Mouse (Mus musculus): Measurements from ENCODE around the gene Usp20. TPM values are rescaled to one million over a fixed set of nuclear protein-coding genes. Genes with fewer than 3 reads are reported as not detected.

Usp20 gene
- polyA plus RNA-seq, 1 experiment from 2014 or later, result 14.8 TPM

GRCm38 (mm10) chr2:31019011-31019410 lies 36.9 kb downstream of the Usp20 start:
- Histone ChIP-seq H3K36me3 (ENCODE audit: control insufficient read depth, insufficient read depth, low read length) (0 out of 2 replicates have a peak, but pooled peaks cover 2% of the 10 kb centered on the region), H3K27ac (ENCODE audit: low read depth, low read length) (no peak overlapping the region), H3K27me3 (ENCODE audit: control insufficient read depth, insufficient read depth, low read length) (no peaks in the 10 kb centered on the region), H3K4me1 (replicated peaks; ENCODE audit: control insufficient read depth, insufficient read depth, low read length) (no peaks in the 10 kb centered on the region), H3K9ac (ENCODE audit: low read depth, low read length) (no peak overlapping the region), H3K4me2 (replicated peaks; ENCODE audit: low read depth, low read length) (no peak overlapping the region), H3K9me3 (ENCODE audit: control insufficient read depth, low read length) (no peaks in the 10 kb centered on the region), H3K4me3 (ENCODE audit: low read depth, low read length) (no peak overlapping the region)
- ATAC-seq (ENCODE audit: low FRiP score) (no peak), DNase-seq (ENCODE audit: low spot score) (no peak)
- WGBS, result 88% methylated on average over 8 of the region's 8 CpGs

DNA sequence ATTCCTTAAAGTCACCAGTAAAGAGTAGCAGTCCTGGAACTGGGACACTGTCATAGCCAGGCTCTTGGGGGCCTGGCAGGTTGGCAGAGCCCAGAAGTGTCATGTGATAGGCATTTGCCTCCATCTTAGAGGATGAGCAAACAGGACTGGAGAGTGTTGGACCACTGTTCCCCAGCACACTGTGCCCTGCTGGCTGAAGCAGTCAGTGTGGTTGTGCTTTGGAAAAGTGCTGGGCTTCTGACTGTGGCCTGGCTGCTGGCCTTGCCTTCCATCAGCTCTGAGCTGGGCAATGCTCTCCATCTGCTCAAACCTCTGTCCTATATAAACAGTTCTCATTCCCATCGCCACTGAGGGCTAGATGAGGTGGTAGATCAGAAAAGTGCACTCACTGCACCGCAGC lies 38.1 kb downstream of the Usp20 start:
- Histone ChIP-seq H3K27me3 (ENCODE audit: control insufficient read depth, insufficient read depth, low read length) (no peaks in the 10 kb centered on the region), H3K36me3 (ENCODE audit: control insufficient read depth, insufficient read depth, low read length) (0 out of 2 replicates have a peak, but pooled peaks cover 2% of the 10 kb centered on the region), H3K9me3 (ENCODE audit: control insufficient read depth, low read length) (no peaks in the 10 kb centered on the region), H3K4me1 (replicated peaks; ENCODE audit: control insufficient read depth, insufficient read depth, low read length) (no peaks in the 10 kb centered on the region), H3K9ac (ENCODE audit: low read depth, low read length) (no peak overlapping the region), H3K4me3 (ENCODE audit: low read depth, low read length) (no peak overlapping the region), H3K4me2 (replicated peaks; ENCODE audit: low read depth, low read length) (no peak overlapping the region), H3K27ac (ENCODE audit: low read depth, low read length) (no peak overlapping the region)
- DNase-seq (ENCODE audit: low spot score) (no peak), ATAC-seq (ENCODE audit: low FRiP score) (no peak)
- 93% methylated on average over 2 of the region's 2 CpGs for WGBS

DNA sequence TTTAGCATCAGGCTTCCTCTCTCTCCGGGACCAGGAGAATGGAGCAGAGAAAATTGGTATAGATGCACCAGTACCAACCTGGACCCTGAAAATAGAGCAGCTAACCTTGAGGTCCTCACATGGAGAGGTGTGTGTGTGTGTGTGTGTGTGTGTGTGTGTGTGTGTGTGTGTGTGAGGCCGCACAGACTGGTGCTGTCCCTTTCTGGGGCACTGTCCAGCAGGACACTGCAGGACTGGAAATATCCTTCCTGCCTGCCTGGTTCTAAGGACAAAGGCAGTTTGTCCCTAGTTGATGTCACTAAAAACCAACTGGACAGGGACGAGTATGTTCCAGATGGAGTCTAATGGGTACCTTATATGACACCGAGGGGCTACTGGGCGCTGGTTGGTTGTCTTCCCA lies 41.9 kb downstream of the Usp20 start:
- WGBS, result 73% methylated on average over 5 of the region's 5 CpGs
- no peaks in the 10 kb centered on the region for H3K36me3 ChIP-seq (ENCODE audit: control insufficient read depth, insufficient read depth, low read length)
- no peak overlapping the region for H3K4me2 ChIP-seq (replicated peaks; ENCODE audit: low read depth, low read length)
- H3K9me3 ChIP-seq (ENCODE audit: control insufficient read depth, low read length), result no peaks in the 10 kb centered on the region
- no peaks in the 10 kb centered on the region for H3K4me1 ChIP-seq (replicated peaks; ENCODE audit: control insufficient read depth, insufficient read depth, low read length)
- ATAC-seq (ENCODE audit: low FRiP score) (no peak), DNase-seq (ENCODE audit: low spot score) (no peak)
- H3K27me3 ChIP-seq (ENCODE audit: control insufficient read depth, insufficient read depth, low read length), result no peaks in the 10 kb centered on the region
- no peak overlapping the region for H3K27ac ChIP-seq (ENCODE audit: low read depth, low read length)
- H3K4me3 ChIP-seq (ENCODE audit: low read depth, low read length), result no peak overlapping the region
- no peak overlapping the region for H3K9ac ChIP-seq (ENCODE audit: low read depth, low read length)

DNA sequence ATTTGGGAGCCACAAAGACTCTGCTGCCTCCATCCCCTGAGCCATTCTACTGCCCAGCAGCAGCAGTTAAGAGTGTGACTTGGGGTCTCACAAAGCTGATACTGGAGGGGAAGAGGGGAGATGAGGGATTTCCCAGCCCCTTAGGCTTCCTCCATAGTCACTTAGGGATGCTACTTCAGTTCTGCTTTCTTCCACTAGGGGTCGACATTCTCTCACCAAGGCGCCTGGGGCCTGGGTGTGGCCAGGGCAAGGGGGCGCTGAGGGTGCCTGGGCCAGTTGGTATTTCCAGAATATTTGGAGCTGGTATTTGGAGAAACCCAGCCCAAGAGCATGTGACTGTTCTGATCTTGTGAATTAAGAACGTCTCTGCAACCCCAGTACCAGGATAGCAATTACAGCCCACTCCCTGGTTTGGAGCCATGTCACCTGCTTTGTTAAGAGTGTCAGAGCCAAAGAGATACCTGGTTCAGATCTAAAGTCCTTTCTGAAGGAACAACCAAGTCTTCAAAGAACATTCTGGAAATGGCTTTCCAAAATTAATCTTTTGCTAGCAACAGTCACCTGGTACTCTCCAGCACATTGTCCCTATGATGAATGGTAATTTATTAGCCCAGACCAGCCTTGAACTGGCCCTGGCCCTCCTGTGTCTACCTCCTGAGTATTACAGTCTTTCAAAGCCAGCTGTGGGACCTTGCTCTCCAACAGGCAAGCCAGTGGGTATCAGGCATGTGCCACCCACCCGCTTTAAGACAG lies 42.7 kb downstream of the Usp20 start:
- Histone ChIP-seq H3K9ac (ENCODE audit: low read depth, low read length) (no peak overlapping the region), H3K27ac (ENCODE audit: low read depth, low read length) (no peak overlapping the region), H3K4me3 (ENCODE audit: low read depth, low read length) (no peak overlapping the region), H3K9me3 (ENCODE audit: control insufficient read depth, low read length) (no peaks in the 10 kb centered on the region), H3K4me2 (replicated peaks; ENCODE audit: low read depth, low read length) (no peak overlapping the region), H3K36me3 (ENCODE audit: control insufficient read depth, insufficient read depth, low read length) (no peaks in the 10 kb centered on the region), H3K4me1 (replicated peaks; ENCODE audit: control insufficient read depth, insufficient read depth, low read length) (no peaks in the 10 kb centered on the region), H3K27me3 (ENCODE audit: control insufficient read depth, insufficient read depth, low read length) (no peaks in the 10 kb centered on the region)
- 28% methylated on average over 5 of the region's 5 CpGs for WGBS
- DNase-seq (ENCODE audit: low spot score) (peak; percentile 79), ATAC-seq (ENCODE audit: low FRiP score) (no peak)

DNA sequence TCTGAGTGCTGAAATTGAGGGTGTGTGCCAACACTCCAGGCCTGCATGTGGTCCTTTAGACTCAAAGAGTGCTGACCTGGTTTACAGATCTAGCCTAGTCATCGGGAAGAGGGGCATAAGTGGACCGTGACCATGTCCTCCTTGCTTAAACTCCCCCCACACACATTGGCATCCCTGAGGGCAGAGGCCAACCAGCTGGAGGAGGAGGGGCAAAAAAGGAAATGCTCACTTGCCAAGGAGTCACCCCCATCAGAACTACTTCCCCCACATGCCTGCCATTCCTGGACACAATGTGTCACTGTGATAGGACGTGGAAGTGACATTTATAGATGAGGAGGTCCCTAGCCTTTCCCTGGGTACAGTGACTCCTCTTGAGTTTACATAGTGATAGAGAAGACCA lies 43.4 kb downstream of the Usp20 start:
- 85% methylated on average over 3 of the region's 3 CpGs for WGBS
- Histone ChIP-seq H3K9me3 (ENCODE audit: control insufficient read depth, low read length) (no peaks in the 10 kb centered on the region), H3K9ac (ENCODE audit: low read depth, low read length) (no peak overlapping the region), H3K36me3 (ENCODE audit: control insufficient read depth, insufficient read depth, low read length) (no peaks in the 10 kb centered on the region), H3K4me1 (replicated peaks; ENCODE audit: control insufficient read depth, insufficient read depth, low read length) (no peaks in the 10 kb centered on the region), H3K4me2 (replicated peaks; ENCODE audit: low read depth, low read length) (no peak overlapping the region), H3K27me3 (ENCODE audit: control insufficient read depth, insufficient read depth, low read length) (no peaks in the 10 kb centered on the region), H3K4me3 (ENCODE audit: low read depth, low read length) (no peak overlapping the region), H3K27ac (ENCODE audit: low read depth, low read length) (no peak overlapping the region)
- ATAC-seq (ENCODE audit: low FRiP score) (no peak), DNase-seq (ENCODE audit: low spot score) (no peak)

DNA sequence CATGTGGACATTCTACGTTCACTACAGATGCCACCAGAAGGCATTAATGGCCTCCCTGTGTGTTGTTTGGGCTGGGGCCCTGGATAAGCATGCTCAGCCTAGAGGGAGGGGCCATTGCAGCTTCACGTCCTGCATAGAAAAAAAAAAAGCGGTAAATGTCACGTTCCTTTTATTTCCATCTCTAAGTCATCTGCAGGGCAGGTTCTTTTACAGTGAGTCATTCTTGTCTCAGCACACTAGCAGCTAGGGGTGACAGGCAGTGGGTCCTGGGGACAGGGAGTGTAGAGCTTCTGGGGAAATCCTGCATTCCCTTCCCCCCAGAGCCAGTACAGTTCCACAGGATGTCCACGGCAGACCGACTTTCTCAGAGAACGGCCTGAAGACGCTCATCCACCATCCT lies 44.6 kb downstream of the Usp20 start:
- H3K36me3 ChIP-seq (ENCODE audit: control insufficient read depth, insufficient read depth, low read length), result no peaks in the 10 kb centered on the region
- 84% methylated on average over 8 of the region's 8 CpGs for WGBS
- no peak overlapping the region for H3K9ac ChIP-seq (ENCODE audit: low read depth, low read length)
- no peak for DNase-seq (ENCODE audit: low spot score)
- H3K27ac ChIP-seq (ENCODE audit: low read depth, low read length), result no peak overlapping the region
- ATAC-seq (ENCODE audit: low FRiP score), result no peak
- no peak overlapping the region for H3K4me2 ChIP-seq (replicated peaks; ENCODE audit: low read depth, low read length)
- no peaks in the 10 kb centered on the region for H3K9me3 ChIP-seq (ENCODE audit: control insufficient read depth, low read length)
- no peaks in the 10 kb centered on the region for H3K27me3 ChIP-seq (ENCODE audit: control insufficient read depth, insufficient read depth, low read length)
- H3K4me3 ChIP-seq (ENCODE audit: low read depth, low read length), result no peak overlapping the region
- no peaks in the 10 kb centered on the region for H3K4me1 ChIP-seq (replicated peaks; ENCODE audit: control insufficient read depth, insufficient read depth, low read length)

GRCm38 (mm10) chr2:31031972-31032371 lies 49.9 kb downstream of the Usp20 start:
- ATAC-seq (ENCODE audit: low FRiP score) (no peak), DNase-seq (ENCODE audit: low spot score) (no peak)
- Histone ChIP-seq H3K4me3 (ENCODE audit: low read depth, low read length) (no peak overlapping the region), H3K27ac (ENCODE audit: low read depth, low read length) (no peak overlapping the region), H3K9me3 (ENCODE audit: control insufficient read depth, low read length) (no peaks in the 10 kb centered on the region), H3K36me3 (ENCODE audit: control insufficient read depth, insufficient read depth, low read length) (no peaks in the 10 kb centered on the region; the same call in 1 of the 2 replicates), H3K27me3 (ENCODE audit: control insufficient read depth, insufficient read depth, low read length) (no peaks in the 10 kb centered on the region), H3K4me2 (replicated peaks; ENCODE audit: low read depth, low read length) (no peak overlapping the region), H3K4me1 (replicated peaks; ENCODE audit: control insufficient read depth, insufficient read depth, low read length) (no peaks in the 10 kb centered on the region), H3K9ac (ENCODE audit: low read depth, low read length) (no peak overlapping the region)
- WGBS, result 88% methylated on average over 7 of the region's 7 CpGs

DNA sequence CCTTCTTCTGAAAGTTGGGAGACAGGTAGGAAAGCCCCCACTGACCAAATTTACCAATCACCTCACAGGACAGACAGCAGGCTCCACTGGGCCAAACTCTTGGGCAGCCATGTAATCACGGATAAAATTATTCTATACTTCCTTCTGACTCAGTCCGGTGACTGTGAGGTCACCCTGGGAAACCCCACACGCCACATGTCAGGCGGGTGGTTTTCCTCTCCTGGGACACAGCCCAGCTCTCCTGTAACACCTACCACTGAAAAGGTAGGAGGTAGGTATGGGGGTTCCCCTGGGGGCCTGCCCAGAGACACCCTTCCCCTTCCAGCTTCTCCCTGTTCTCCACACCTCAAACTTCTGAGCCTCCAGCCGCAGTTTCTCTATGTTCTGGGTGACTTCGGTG lies 54.7 kb downstream of the Usp20 start:
- no peak overlapping the region for H3K4me2 ChIP-seq (replicated peaks; ENCODE audit: low read depth, low read length)
- H3K27me3 ChIP-seq (ENCODE audit: control insufficient read depth, insufficient read depth, low read length), result no peaks in the 10 kb centered on the region
- 93% methylated on average over 6 of the region's 6 CpGs for WGBS
- ATAC-seq (ENCODE audit: low FRiP score) (no peak), DNase-seq (ENCODE audit: low spot score) (no peak)
- H3K9ac ChIP-seq (ENCODE audit: low read depth, low read length), result no peak overlapping the region
- no peak overlapping the region for H3K4me3 ChIP-seq (ENCODE audit: low read depth, low read length)
- H3K36me3 ChIP-seq (ENCODE audit: control insufficient read depth, insufficient read depth, low read length), result no peaks in the 10 kb centered on the region; the same call in 1 of the 2 replicates
- no peaks in the 10 kb centered on the region for H3K9me3 ChIP-seq (ENCODE audit: control insufficient read depth, low read length)
- H3K27ac ChIP-seq (ENCODE audit: low read depth, low read length), result no peak overlapping the region
- no peaks in the 10 kb centered on the region for H3K4me1 ChIP-seq (replicated peaks; ENCODE audit: control insufficient read depth, insufficient read depth, low read length)

DNA sequence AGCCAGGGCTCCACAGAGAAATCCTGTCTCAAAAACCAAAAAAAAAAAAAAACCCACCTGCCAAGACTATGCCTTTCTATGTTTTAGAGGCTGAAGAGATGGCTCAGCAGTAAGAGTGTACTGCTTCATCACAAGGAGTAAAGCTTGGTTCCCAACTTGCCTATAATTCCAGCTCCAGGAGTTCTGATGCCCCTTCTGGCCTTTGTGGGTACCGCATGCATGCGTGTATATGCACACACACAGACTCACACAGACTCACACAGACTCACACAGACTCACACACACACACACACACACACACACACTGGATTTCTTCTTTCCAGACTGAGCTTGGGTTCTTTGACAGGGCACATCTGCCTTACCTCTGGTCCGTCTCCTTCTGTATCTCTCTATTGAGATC lies 58.0 kb downstream of the Usp20 start:
- WGBS, result 97% methylated on average over 3 of the region's 3 CpGs
- H3K4me2 ChIP-seq (replicated peaks; ENCODE audit: low read depth, low read length), result no peak overlapping the region
- H3K9ac ChIP-seq (ENCODE audit: low read depth, low read length), result no peak overlapping the region
- H3K27ac ChIP-seq (ENCODE audit: low read depth, low read length), result no peak overlapping the region
- H3K9me3 ChIP-seq (ENCODE audit: control insufficient read depth, low read length), result no peaks in the 10 kb centered on the region
- no peak overlapping the region for H3K4me3 ChIP-seq (ENCODE audit: low read depth, low read length)
- H3K27me3 ChIP-seq (ENCODE audit: control insufficient read depth, insufficient read depth, low read length), result no peaks in the 10 kb centered on the region
- no peaks in the 10 kb centered on the region; the same call in 1 of the 2 replicates for H3K36me3 ChIP-seq (ENCODE audit: control insufficient read depth, insufficient read depth, low read length)
- DNase-seq (ENCODE audit: low spot score) (no peak), ATAC-seq (ENCODE audit: low FRiP score) (no peak)
- H3K4me1 ChIP-seq (replicated peaks; ENCODE audit: control insufficient read depth, insufficient read depth, low read length), result no peaks in the 10 kb centered on the region

Data from hindbrain, embryonic 11.5 days (tissue).